ENCODE assay signal across 23 mouse cellular contexts in the genomic region with DNA sequence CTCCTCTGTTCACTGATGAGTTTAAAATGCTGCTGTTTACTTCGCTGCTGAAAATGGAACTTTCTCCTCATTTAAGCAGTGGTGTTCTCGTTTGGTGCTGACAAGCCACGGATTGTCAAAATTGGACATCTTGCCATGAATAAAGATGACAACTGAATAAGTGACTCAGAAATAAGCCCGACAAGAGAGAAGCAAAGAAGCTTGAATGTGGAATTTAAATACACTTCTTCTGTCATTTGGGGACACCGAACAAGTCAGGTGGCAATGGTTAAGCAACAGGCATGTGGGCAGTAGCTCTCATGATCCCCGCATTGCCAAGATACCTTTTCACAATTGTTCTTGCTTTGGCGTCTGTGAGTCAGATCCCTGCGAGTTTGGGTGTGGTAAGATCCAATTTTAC.
DNase-seq lines count a peak whose midpoint lies in the region; TF ChIP-seq lines count a peak whose summit lies in the region.
"Had no signal": no experiment of that assay in that cellular context is flagged by ENCODE, and none has a peak within 500 bp of the region (broad histone marks: within the 10 kb centered on the region; RNA-seq: fewer than 3 reads in every experiment).

No protein-coding gene starts in this region.

- peak overlapping the region; percentile 70; the same call in 1 of the 2 replicates for H3K27ac ChIP-seq in cortical plate, adult 2 months (ENCODE audit: insufficient read depth, low read length)
- H3K27ac ChIP-seq: embryonic facial prominence, embryonic 10.5 days; embryonic facial prominence, embryonic 15.5 days; forebrain, embryonic 13.5 days; heart, embryonic 10.5 days; heart, embryonic 15.5 days; kidney, postnatal 0 days; limb, embryonic 13.5 days; lung, embryonic 15.5 days; neural tube, embryonic 12.5 days had no signal

- DNase-seq in left cerebral cortex, adult 11 months (ENCODE audit: low spot score), result peak; percentile 36
- DNase-seq in left cerebral cortex, postnatal 4 days, result no peak
- DNase-seq in left cerebral cortex, adult 9 months (ENCODE audit: low spot score in 2 of 2), result peak; percentile 31 to 38
- peak; percentile 31 for DNase-seq in right cerebral cortex, postnatal 25 days
- DNase-seq in spleen, postnatal 10 days (ENCODE audit: low spot score in 2 of 2), result no peak
- DNase-seq in cerebellum, postnatal 36 days, result no peak
- no peak for DNase-seq in kidney, postnatal 10 days
- DNase-seq: adrenal gland, postnatal 25 days; cerebellum, adult 9-11 months; gastrocnemius, postnatal 25 days; heart, adult 11 months; kidney, adult 2 months had no signal

- TF ChIP-seq POLR2A in cortical plate, adult 2 months (IDR thresholded peaks at IDR 0.05; ENCODE audit: extremely low read depth, insufficient read depth, low read length), result no peak

- TF ChIP-seq CTCF in cortical plate, adult 2 months (IDR thresholded peaks at IDR 0.05; ENCODE audit: extremely low read depth, insufficient read depth, low read length), result no peak

- H3K4me1 ChIP-seq in cortical plate, adult 2 months (ENCODE audit: control insufficient read depth, insufficient read depth, low read length), result peaks cover 1% of the 10 kb centered on the region; the same call in 1 of the 2 replicates
- H3K4me1 ChIP-seq: embryonic facial prominence, embryonic 10.5 days; embryonic facial prominence, embryonic 15.5 days; forebrain, embryonic 13.5 days; heart, embryonic 10.5 days; heart, embryonic 15.5 days; limb, embryonic 13.5 days; lung, embryonic 15.5 days; neural tube, embryonic 12.5 days had no signal

- intact Hi-C loops in left cerebral cortex, postnatal 4 days (cut with DNase I), result no loop called here

- no peak overlapping the region for H3K4me3 ChIP-seq in cortical plate, adult 2 months (ENCODE audit: insufficient read depth, low read length)
- H3K4me3 ChIP-seq: embryonic facial prominence, embryonic 10.5 days; embryonic facial prominence, embryonic 15.5 days; forebrain, embryonic 13.5 days; heart, embryonic 10.5 days; heart, embryonic 15.5 days; limb, embryonic 13.5 days; lung, embryonic 15.5 days; myocyte; neural tube, embryonic 12.5 days had no signal

Comparison
In these comparisons a context has a peak if more than half of its experiments do, and no peak if none do; other contexts are left out.
1. DNase-seq: peak in left cerebral cortex, adult 11 months (single experiment), left cerebral cortex, adult 9 months (2 of 2) and right cerebral cortex, postnatal 25 days (single experiment); none in left cerebral cortex, postnatal 4 days (single experiment), spleen, postnatal 10 days (0 of 2), cerebellum, postnatal 36 days (0 of 2) and kidney, postnatal 10 days (single experiment).